Mouse (Mus musculus) heart, embryonic 10.5 days (tissue): ENCODE data around the gene Kcne2. TPM values are rescaled to one million over a fixed set of nuclear protein-coding genes. Genes with fewer than 3 reads are reported as not detected.

Experiments used
- DNase-seq: peaks from one replicate; pipeline ENCODE4 v3.0.0-alpha.2; 2017; ENCODE audit warnings: low spot score
- H3K27ac ChIP-seq: fragments of 300-500 bp; sonication (generic); 2 replicates; pipeline ENCODE4 v1.5.1; 2016; ENCODE audit warnings: mild to moderate bottlenecking
- H3K27me3 ChIP-seq: fragments of 300-500 bp; sonication (generic); 2 replicates; pipeline ENCODE4 v1.6.1; 2016; ENCODE audit warnings: mild to moderate bottlenecking; ENCODE audit not compliant: poor library complexity, insufficient read depth, severe bottlenecking
- H3K36me3 ChIP-seq: fragments of 300-500 bp; sonication (generic); 2 replicates; pipeline ENCODE4 v1.6.1; 2016; ENCODE audit warnings: mild to moderate bottlenecking, moderate library complexity
- H3K4me1 ChIP-seq: fragments of 300-500 bp; sonication (generic); 2 replicates; pipeline ENCODE4 v1.6.1; 2016; ENCODE audit warnings: mild to moderate bottlenecking
- H3K4me3 ChIP-seq: fragments of 300-500 bp; sonication (generic); 2 replicates; pipeline ENCODE4 v1.5.1; 2016; ENCODE audit warnings: mild to moderate bottlenecking, moderate library complexity
- H3K9me3 ChIP-seq: fragments of 300-500 bp; sonication (generic); 2 replicates; pipeline ENCODE4 v1.6.1; 2016; ENCODE audit warnings: mild to moderate bottlenecking, moderate library complexity
- WGBS: fragments of 180-500 bp; shearing (Covaris S2); methylation state at CpG from one replicate; pipeline ENCODE4 v1.1.7; 2016; 5-methylcytosine and 5-hydroxymethylcytosine counted together
- polyA plus RNA-seq: library from polyadenylated mRNA; unstranded; fragments of >200 nt; fragmentation: Nextera tagmentation; extraction: Ambion mirVana; gene quantifications from 2 replicates; pipeline ENCODE4 v1.2.1, GENCODE M21; 2016

Kcne2 gene
- polyA plus RNA-seq: 0.95 and 2.0 TPM in 2 replicates

GRCm38 (mm10) chr16:92292101-92292500 is at the start of gene Kcne2:
Kcne2 (plus strand) TSS chr16:92292389.
- WGBS: 71% methylated on average over 10 of the region's 10 CpGs
- H3K4me1 ChIP-seq: peaks cover 17% of the 10 kb centered on the region
- no peak within 1 kb of the TSS for H3K27ac ChIP-seq
- H3K27me3 ChIP-seq: no peaks in the 10 kb centered on the region
- no peaks in the 10 kb centered on the region for H3K9me3 ChIP-seq
- DNase-seq: no peak
- no peak within 1 kb of the TSS for H3K4me3 ChIP-seq
- H3K36me3 ChIP-seq: no peaks in the 10 kb centered on the region

DNA sequence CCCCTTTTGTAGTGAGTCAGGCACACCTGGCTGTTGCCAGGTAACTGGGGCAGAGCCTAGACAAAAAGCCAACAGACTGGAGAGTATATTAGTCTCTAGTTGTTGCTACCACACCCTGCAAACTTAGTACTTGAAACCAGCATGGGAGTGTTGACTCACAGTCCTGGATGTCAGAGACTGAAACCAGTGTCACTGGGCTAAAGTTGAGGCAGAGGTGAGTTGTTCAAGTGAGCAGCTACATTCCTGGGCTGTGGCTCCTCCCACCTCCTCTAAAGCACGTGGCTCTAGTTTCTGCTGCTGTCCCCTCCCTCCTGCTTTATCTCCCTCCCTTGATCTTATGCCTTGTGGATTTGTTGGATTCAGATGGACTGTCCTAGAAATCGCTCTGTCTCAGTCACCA is 46.3 kb upstream of the Kcne2 start:
- WGBS: 33% methylated on average over 2 of the region's 2 CpGs
- no peak for DNase-seq

GRCm38 (mm10) chr16:92246974-92247373 is 45.2 kb upstream of the Kcne2 start:
- Histone ChIP-seq H3K9me3 (no peaks in the 10 kb centered on the region), H3K27ac (no peak overlapping the region), H3K36me3 (no peaks in the 10 kb centered on the region), H3K27me3 (peaks cover 1% of the 10 kb centered on the region), H3K4me3 (no peak overlapping the region), H3K4me1 (peaks cover 17% of the 10 kb centered on the region)
- WGBS: 42% methylated on average over 2 of the region's 2 CpGs
- DNase-seq: no peak

More for the DNA sequence above, 46.3 kb upstream of the Kcne2 start:
- Histone ChIP-seq H3K4me1 (peaks cover 17% of the 10 kb centered on the region), H3K9me3 (no peaks in the 10 kb centered on the region), H3K4me3 (no peak overlapping the region), H3K27me3 (no peaks in the 10 kb centered on the region; the same call in 1 of the 2 replicates), H3K27ac (no peak overlapping the region), H3K36me3 (no peaks in the 10 kb centered on the region)

GRCm38 (mm10) chr16:92247700-92248099 is 44.5 kb upstream of the Kcne2 start:
- Histone ChIP-seq H3K4me3 (no peak overlapping the region), H3K27me3 (peaks cover 7% of the 10 kb centered on the region), H3K9me3 (no peaks in the 10 kb centered on the region), H3K4me1 (peaks cover 18% of the 10 kb centered on the region), H3K36me3 (no peaks in the 10 kb centered on the region), H3K27ac (no peak overlapping the region)
- 51% methylated on average over 11 of the region's 11 CpGs for WGBS
- DNase-seq: no peak

DNA sequence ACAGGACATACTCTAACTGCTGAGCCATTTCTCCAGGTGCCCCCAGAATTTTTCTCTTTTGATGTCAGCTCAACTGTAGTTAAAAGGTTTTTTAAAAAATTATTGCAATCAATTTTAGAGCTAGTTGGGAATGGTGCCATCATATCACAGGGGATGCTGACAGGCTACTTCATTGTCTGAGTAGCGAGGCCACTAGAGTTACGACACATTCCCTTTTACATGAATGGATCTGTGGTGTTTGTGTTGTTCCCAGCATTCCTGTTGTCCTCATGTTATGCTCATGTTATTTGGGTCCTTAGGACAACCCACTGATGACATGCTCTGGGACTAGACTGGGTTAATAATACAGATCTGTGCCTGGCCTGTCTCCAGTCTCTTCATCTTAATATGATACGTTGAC is 42.5 kb upstream of the Kcne2 start:
- 71% methylated on average over 3 of the region's 3 CpGs for WGBS
- Histone ChIP-seq H3K27ac (no peak overlapping the region), H3K4me3 (no peak overlapping the region), H3K9me3 (no peaks in the 10 kb centered on the region), H3K36me3 (no peaks in the 10 kb centered on the region), H3K27me3 (peaks cover 20% of the 10 kb centered on the region), H3K4me1 (peaks cover 21% of the 10 kb centered on the region)
- DNase-seq: no peak

GRCm38 (mm10) chr16:92250452-92250851 is 41.7 kb upstream of the Kcne2 start:
- Histone ChIP-seq H3K9me3 (no peaks in the 10 kb centered on the region), H3K4me3 (no peak overlapping the region), H3K36me3 (no peaks in the 10 kb centered on the region), H3K27me3 (peaks cover 20% of the 10 kb centered on the region), H3K4me1 (peaks cover 21% of the 10 kb centered on the region), H3K27ac (no peak overlapping the region)
- no peak for DNase-seq
- WGBS: 58% methylated on average over 5 of the region's 5 CpGs

- Histone ChIP-seq H3K4me3 (no peak overlapping the region), H3K4me1 (0 out of 2 replicates have a peak, but pooled peaks cover 4% of the 10 kb centered on the region), H3K27me3 (peaks cover 20% of the 10 kb centered on the region), H3K27ac (no peak overlapping the region), H3K36me3 (no peaks in the 10 kb centered on the region), H3K9me3 (no peaks in the 10 kb centered on the region)
- no peak for DNase-seq
- WGBS: 83% methylated on average over 3 of the region's 3 CpGs
Observed at GRCm38 (mm10) chr16:92254316-92254715, 37.9 kb upstream of the Kcne2 start.

DNA sequence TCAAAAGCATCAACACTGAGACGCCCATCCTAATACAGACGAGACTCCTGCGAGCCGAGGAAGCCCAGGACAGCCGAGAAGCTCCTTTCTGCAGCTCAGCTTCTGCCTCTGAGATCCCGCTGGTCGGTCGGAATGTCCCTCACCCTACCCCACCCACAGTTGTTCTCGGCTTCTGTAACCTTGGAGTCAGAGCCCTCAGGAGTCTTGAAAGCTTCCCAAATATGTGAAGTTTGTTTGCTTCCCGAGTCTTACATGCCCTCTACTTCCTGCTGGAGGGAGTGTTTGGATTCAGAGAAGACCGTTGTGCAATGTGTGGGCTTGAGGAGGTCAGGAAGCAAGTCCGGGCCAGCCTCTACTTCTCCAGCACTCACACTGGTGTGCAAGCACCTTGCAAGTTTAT is 24.3 kb upstream of the Kcne2 start:
- peaks cover 4% of the 10 kb centered on the region; the same call in 1 of the 2 replicates for H3K4me1 ChIP-seq
- no peaks in the 10 kb centered on the region for H3K9me3 ChIP-seq
- H3K4me3 ChIP-seq: no peak overlapping the region
- no peak for DNase-seq
- 73% methylated on average over 12 of the region's 12 CpGs for WGBS
- H3K27me3 ChIP-seq: no peaks in the 10 kb centered on the region
- H3K36me3 ChIP-seq: no peaks in the 10 kb centered on the region
- no peak overlapping the region for H3K27ac ChIP-seq

- H3K36me3 ChIP-seq: no peaks in the 10 kb centered on the region
- no peak overlapping the region for H3K27ac ChIP-seq
- H3K4me3 ChIP-seq: no peak overlapping the region
- no peaks in the 10 kb centered on the region for H3K4me1 ChIP-seq
- H3K9me3 ChIP-seq: no peaks in the 10 kb centered on the region
- 85% methylated on average over 5 of the region's 5 CpGs for WGBS
- no peaks in the 10 kb centered on the region; the same call in 1 of the 2 replicates for H3K27me3 ChIP-seq
- no peak for DNase-seq
Observed at GRCm38 (mm10) chr16:92274516-92274915, 17.7 kb upstream of the Kcne2 start.

GRCm38 (mm10) chr16:92275526-92275925 is 16.7 kb upstream of the Kcne2 start:
- Histone ChIP-seq H3K4me1 (no peaks in the 10 kb centered on the region), H3K27me3 (no peaks in the 10 kb centered on the region; the same call in 1 of the 2 replicates), H3K27ac (no peak overlapping the region), H3K36me3 (no peaks in the 10 kb centered on the region), H3K9me3 (no peaks in the 10 kb centered on the region), H3K4me3 (no peak overlapping the region)
- 73% methylated on average over 4 of the region's 4 CpGs for WGBS
- DNase-seq: no peak

- Histone ChIP-seq H3K36me3 (no peaks in the 10 kb centered on the region), H3K27ac (no peak overlapping the region), H3K27me3 (no peaks in the 10 kb centered on the region), H3K4me1 (peaks cover 7% of the 10 kb centered on the region), H3K4me3 (no peak overlapping the region), H3K9me3 (no peaks in the 10 kb centered on the region)
- DNase-seq: no peak
- 88% methylated on average over 5 of the region's 5 CpGs for WGBS
Observed at GRCm38 (mm10) chr16:92282671-92283070, 9.5 kb upstream of the Kcne2 start.

DNA sequence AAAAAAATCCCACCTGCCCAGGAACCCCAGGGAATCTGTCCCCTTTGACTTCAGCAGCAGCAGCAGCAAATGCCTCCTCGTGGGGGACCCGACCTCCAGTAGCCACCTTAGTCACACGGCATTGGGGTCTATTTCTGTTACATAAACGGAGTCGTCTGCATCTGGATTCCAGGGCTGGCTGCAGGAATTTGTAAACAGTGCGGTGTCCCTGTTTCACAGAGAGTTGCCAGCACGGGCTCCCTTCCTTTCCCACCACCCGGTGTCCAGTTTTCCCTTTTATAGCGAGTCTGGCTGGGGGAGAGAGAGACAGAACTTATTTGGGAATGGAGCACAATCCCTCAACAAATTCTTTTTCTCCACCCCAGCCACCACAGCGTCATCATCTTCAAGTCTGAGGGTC is 7.1 kb upstream of the Kcne2 start:
- DNase-seq: no peak
- no peaks in the 10 kb centered on the region for H3K9me3 ChIP-seq
- WGBS: 34% methylated on average over 10 of the region's 10 CpGs
- no peak overlapping the region for H3K4me3 ChIP-seq
- no peak overlapping the region for H3K27ac ChIP-seq
- peaks cover 7% of the 10 kb centered on the region for H3K4me1 ChIP-seq
- no peaks in the 10 kb centered on the region for H3K27me3 ChIP-seq
- H3K36me3 ChIP-seq: no peaks in the 10 kb centered on the region

DNA sequence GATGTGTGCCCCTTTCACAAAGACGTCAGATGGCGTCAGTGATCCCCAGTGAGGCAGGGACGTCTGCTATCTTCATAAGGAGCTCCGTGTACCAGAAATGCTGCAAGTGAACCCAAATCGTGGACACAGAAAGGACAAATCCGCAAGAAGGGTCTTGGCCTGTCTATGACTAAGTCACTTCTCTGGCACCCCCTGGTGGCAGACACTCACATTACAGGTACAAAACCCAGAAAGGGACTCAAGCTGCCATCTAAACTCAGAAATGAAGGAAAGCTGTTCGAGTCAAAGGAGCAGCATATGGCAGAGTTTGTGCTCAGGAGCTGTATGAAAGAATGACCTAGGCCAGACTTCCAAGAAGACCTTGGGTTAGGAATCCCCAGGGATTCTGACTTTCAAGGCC is 5.6 kb upstream of the Kcne2 start:
- Histone ChIP-seq H3K4me1 (peaks cover 9% of the 10 kb centered on the region), H3K4me3 (no peak overlapping the region), H3K36me3 (no peaks in the 10 kb centered on the region), H3K27me3 (no peaks in the 10 kb centered on the region), H3K27ac (no peak overlapping the region), H3K9me3 (no peaks in the 10 kb centered on the region)
- DNase-seq: peak; percentile 88
- WGBS: 15% methylated on average over 7 of the region's 7 CpGs

DNA sequence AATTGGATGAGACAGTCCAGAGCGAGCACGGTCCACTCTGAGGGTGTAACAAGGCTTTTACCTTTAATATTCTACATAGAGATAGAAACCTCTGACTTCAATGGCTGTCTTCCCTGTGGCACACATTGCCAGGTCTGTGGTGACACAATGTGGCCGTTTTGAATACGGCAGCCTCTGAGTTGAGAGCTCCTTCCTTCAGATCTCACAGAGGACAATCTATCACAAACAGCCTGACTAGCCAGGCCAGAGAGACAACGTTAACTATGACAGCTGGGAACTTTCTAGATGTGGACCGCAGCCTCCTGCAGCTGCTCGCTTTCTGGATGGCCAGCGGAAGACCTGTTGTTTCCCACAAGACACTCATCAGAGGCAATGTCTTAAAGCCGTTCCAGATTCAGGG is 3.4 kb upstream of the Kcne2 start:
- WGBS: 84% methylated on average over 9 of the region's 9 CpGs

More for the DNA sequence above, 3.4 kb upstream of the Kcne2 start:
- H3K9me3 ChIP-seq: no peaks in the 10 kb centered on the region
- H3K4me3 ChIP-seq: no peak overlapping the region
- DNase-seq: no peak
- H3K4me1 ChIP-seq: peaks cover 11% of the 10 kb centered on the region
- H3K36me3 ChIP-seq: no peaks in the 10 kb centered on the region
- H3K27ac ChIP-seq: no peak overlapping the region
- no peaks in the 10 kb centered on the region for H3K27me3 ChIP-seq
